Mouse (Mus musculus) cerebellum, adult 2 months (tissue): ENCODE results near the gene Mvb12a.

ENCODE experiments used
- CTCF ChIP-seq: fragments of 200-500 bp; IDR thresholded peaks from 2 replicates; pipeline ENCODE4 v1.5.1; 2011; ENCODE audit warnings: low read depth, mild to moderate bottlenecking, control low read depth, low read length, moderate library complexity, borderline replicate concordance; ENCODE audit not compliant: insufficient read depth
- POLR2A ChIP-seq: fragments of 200-500 bp; IDR thresholded peaks from 2 replicates; pipeline ENCODE4 v1.6.1; 2011; ENCODE audit warnings: low read length, control low read depth, borderline replicate concordance; ENCODE audit not compliant: insufficient read depth

- TF ChIP-seq CTCF = no peak
- no peak for TF ChIP-seq POLR2A
Measured at GRCm38 (mm10) chr8:71567587-71567986, 24.9 kb downstream of the Mvb12a start.
